Mouse (Mus musculus): Measurements from ENCODE around the gene Pla2g2f. TPM values are rescaled to one million over a fixed set of nuclear protein-coding genes. Genes with fewer than 3 reads are reported as not detected.

Gene Pla2g2f
- polyA plus RNA-seq, 1 experiment from 2014 or later: not detected

DNA sequence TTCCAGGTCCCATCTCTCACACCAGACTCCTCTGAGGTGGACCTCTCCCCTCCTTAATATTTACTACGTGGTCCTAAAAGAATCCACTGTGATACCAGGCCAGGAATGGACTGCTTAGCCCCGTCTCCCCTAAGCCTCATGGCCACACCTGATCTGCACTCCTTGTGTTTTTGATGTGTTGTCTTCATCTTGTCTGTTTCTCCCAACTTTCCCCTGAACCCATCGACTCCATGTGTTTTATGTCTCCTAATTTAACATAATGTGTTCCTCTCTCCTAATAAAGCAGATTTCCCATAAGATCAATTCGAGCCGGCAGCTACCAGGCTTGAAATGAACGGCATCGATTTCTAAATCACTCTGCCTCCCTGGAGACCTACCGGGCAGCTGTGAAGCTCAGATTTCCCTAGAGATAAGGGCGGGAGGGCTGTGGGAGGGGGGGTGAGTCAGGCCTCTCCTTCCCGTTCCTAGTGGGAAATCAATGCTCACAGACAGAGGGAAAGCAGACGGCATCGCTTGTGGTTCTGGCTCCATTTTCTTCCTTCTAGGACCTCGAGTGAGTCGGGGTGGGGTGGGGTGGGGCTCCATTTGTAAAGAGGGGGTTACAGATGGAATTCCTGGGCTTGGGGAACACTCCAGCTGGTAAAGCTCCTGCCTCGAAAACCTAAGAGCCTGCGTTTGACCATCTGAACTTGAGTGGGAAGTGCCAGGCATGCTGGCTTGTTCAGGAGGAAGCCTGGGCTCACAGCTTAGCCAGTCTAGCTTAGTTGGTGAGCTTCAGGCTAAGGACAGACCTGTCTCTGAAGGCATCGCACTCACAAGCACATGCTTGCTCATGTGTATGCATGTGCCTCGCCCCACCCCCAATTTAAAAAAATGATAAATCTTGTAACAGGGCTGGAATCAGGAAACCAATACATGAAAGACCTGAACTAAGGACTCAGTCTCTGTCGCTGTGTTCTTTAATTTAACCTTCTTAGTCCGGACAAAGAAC lies 20.3 kb upstream of the Pla2g2f start:
- Histone ChIP-seq H3K4me1 (ENCODE audit: control insufficient read depth, insufficient read depth, low read length) (peaks cover 6% of the 10 kb centered on the region; the same call in 1 of the 2 replicates), H3K27me3 (ENCODE audit: control insufficient read depth, insufficient read depth, low read length) (no peaks in the 10 kb centered on the region), H3K9me3 (ENCODE audit: control insufficient read depth, low read length) (no peaks in the 10 kb centered on the region), H3K27ac (ENCODE audit: low read depth, low read length) (peak overlapping the region; percentile 85), H3K36me3 (ENCODE audit: control insufficient read depth, insufficient read depth, low read length) (no peaks in the 10 kb centered on the region), H3K4me3 (ENCODE audit: low read depth, low read length) (no peak overlapping the region), H3K4me2 (ENCODE audit: low read depth, low read length) (0 out of 2 replicates have a peak overlapping the region, but pooled peaks have one; percentile 6), H3K9ac (replicated peaks; ENCODE audit: low read depth, low read length) (no peak overlapping the region)
- WGBS: 36% methylated on average over 20 of the region's 20 CpGs
- ATAC-seq (ENCODE audit: low read depth): peak; percentile 70

DNA sequence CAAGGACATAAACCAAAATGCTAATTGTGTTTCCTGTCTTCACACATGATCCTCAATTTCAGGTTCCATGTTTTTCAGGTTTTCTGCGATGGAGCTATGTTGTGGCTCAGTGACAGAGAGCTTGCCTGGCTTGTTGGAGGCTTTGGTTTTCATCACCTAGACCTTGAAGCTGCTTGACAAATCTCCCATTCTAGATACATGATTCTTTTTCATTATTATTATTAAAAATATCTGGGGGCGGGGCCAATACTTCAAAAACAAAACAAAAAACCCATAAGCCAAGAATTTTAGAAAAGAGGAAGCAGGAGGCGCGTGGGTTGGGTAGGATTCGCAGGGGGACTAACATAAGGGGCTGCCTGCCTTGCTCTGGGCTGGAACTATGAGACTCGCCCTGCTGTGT lies 18.0 kb upstream of the Pla2g2f start, which contains the start of gene Pla2g2d:
Gene Pla2g2d (plus strand): TSS at position 301 of the 400 bp plus-strand sequence.
- ATAC-seq (ENCODE audit: low read depth): no peak
- WGBS: 88% methylated on average over 6 of the region's 6 CpGs
- H3K9me3 ChIP-seq (ENCODE audit: control insufficient read depth, low read length): no peaks in the 10 kb centered on the region
- no peaks in the 10 kb centered on the region for H3K27me3 ChIP-seq (ENCODE audit: control insufficient read depth, insufficient read depth, low read length)
- peaks cover 6% of the 10 kb centered on the region; the same call in 1 of the 2 replicates for H3K4me1 ChIP-seq (ENCODE audit: control insufficient read depth, insufficient read depth, low read length)
- no peak within 1 kb of the TSS for H3K4me2 ChIP-seq (ENCODE audit: low read depth, low read length)
- no peak within 1 kb of the TSS for H3K4me3 ChIP-seq (ENCODE audit: low read depth, low read length)
- no peaks in the 10 kb centered on the region for H3K36me3 ChIP-seq (ENCODE audit: control insufficient read depth, insufficient read depth, low read length)
- no peak within 1 kb of the TSS for H3K27ac ChIP-seq (ENCODE audit: low read depth, low read length)
- no peak within 1 kb of the TSS for H3K9ac ChIP-seq (replicated peaks; ENCODE audit: low read depth, low read length)

DNA sequence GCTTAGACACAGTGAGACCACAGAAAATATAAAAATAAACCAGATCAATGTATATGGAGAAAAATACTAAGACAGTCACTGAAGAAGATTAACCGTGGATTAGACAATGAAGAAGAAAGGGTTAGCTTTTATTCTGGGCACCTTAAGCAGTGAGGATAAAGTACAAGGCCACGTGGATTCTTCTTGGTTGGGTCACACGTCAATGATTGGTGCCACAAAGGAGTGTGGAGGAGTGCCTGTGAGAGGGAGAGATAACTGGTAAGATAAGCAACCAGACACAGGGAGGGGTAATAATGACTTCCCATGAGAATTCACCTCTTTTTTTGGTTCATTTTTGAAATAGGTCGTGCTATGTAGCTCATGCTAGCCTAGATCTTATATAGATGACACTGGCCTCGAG lies 15.0 kb upstream of the Pla2g2f start:
- H3K4me1 ChIP-seq (ENCODE audit: control insufficient read depth, insufficient read depth, low read length): no peaks in the 10 kb centered on the region
- no peak overlapping the region for H3K4me2 ChIP-seq (ENCODE audit: low read depth, low read length)
- no peak overlapping the region for H3K9ac ChIP-seq (replicated peaks; ENCODE audit: low read depth, low read length)
- H3K9me3 ChIP-seq (ENCODE audit: control insufficient read depth, low read length): no peaks in the 10 kb centered on the region
- H3K4me3 ChIP-seq (ENCODE audit: low read depth, low read length): no peak overlapping the region
- H3K36me3 ChIP-seq (ENCODE audit: control insufficient read depth, insufficient read depth, low read length): no peaks in the 10 kb centered on the region
- no peak for ATAC-seq (ENCODE audit: low read depth)
- 84% methylated on average over 5 of the region's 5 CpGs for WGBS
- H3K27ac ChIP-seq (ENCODE audit: low read depth, low read length): no peak overlapping the region
- H3K27me3 ChIP-seq (ENCODE audit: control insufficient read depth, insufficient read depth, low read length): no peaks in the 10 kb centered on the region

DNA sequence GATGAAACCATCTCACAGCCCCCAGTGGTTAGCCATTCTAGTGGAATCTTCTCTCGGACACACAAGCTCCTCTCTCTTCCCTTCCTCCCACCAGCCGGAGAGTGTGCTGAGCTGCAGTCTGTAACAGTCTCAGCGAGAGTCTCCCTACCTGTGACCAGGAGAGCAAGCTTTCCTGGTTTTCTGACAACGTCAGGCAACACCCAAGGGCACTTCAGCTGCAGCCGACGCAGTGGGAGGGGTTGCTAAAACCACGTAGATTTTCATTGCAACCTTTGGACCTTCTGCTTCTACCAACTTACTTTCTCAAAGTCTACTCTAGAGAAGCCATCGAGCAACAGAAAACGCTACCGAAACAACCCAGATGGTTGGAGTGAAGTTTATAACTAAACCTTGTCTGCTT lies 14.5 kb upstream of the Pla2g2f start:
- H3K4me3 ChIP-seq (ENCODE audit: low read depth, low read length): no peak overlapping the region
- H3K9ac ChIP-seq (replicated peaks; ENCODE audit: low read depth, low read length): no peak overlapping the region
- no peaks in the 10 kb centered on the region for H3K27me3 ChIP-seq (ENCODE audit: control insufficient read depth, insufficient read depth, low read length)
- WGBS: 89% methylated on average over 10 of the region's 10 CpGs
- no peaks in the 10 kb centered on the region for H3K9me3 ChIP-seq (ENCODE audit: control insufficient read depth, low read length)
- no peaks in the 10 kb centered on the region for H3K4me1 ChIP-seq (ENCODE audit: control insufficient read depth, insufficient read depth, low read length)
- no peak overlapping the region for H3K4me2 ChIP-seq (ENCODE audit: low read depth, low read length)
- no peak for ATAC-seq (ENCODE audit: low read depth)
- no peak overlapping the region for H3K27ac ChIP-seq (ENCODE audit: low read depth, low read length)
- H3K36me3 ChIP-seq (ENCODE audit: control insufficient read depth, insufficient read depth, low read length): no peaks in the 10 kb centered on the region

DNA sequence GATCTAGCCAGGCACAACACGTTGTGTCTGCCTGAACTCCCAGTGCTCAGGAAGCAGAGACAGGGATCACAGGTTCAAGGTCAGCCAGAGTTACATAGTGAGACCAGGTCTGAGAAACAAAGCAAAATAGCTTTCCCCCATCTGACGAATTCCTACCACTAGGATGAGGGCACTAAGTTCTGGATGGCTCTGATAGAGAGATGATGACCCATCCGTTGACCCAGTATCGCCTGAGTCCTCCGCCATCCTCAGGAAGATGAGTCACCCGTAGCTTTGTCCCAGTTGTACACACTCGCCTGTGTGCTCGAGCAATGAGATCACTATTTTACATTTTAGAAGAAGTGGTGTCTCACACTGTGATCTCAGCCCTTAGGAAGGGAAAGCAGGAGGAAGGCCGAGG lies 4.8 kb upstream of the Pla2g2f start:
- ATAC-seq (ENCODE audit: low read depth): no peak
- Histone ChIP-seq H3K27me3 (ENCODE audit: control insufficient read depth, insufficient read depth, low read length) (no peaks in the 10 kb centered on the region), H3K4me2 (ENCODE audit: low read depth, low read length) (no peak overlapping the region), H3K4me3 (ENCODE audit: low read depth, low read length) (no peak overlapping the region), H3K27ac (ENCODE audit: low read depth, low read length) (no peak overlapping the region), H3K4me1 (ENCODE audit: control insufficient read depth, insufficient read depth, low read length) (no peaks in the 10 kb centered on the region), H3K9me3 (ENCODE audit: control insufficient read depth, low read length) (no peaks in the 10 kb centered on the region), H3K9ac (replicated peaks; ENCODE audit: low read depth, low read length) (no peak overlapping the region), H3K36me3 (ENCODE audit: control insufficient read depth, insufficient read depth, low read length) (no peaks in the 10 kb centered on the region)
- WGBS: 83% methylated on average over 9 of the region's 9 CpGs

DNA sequence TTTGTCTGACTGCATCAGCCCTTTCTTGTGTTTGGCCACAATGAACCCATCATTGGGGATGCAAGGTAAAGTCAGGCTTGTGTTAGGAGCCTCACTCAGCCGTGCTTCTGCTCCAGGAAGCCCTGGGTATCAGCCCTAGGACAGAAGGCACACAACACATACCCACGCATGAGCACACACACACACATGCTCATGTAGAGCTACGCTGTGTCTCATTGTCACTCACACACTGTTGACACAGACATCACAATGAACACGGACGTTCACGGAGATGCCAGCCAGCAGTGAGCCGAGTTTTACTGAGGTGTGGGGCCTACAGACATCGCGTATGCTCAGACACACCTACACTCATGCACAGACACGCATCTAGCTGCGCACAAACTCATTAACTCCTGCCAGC lies 1.4 kb downstream of the Pla2g2f start:
- no peaks in the 10 kb centered on the region for H3K36me3 ChIP-seq (ENCODE audit: control insufficient read depth, insufficient read depth, low read length)
- H3K27ac ChIP-seq (ENCODE audit: low read depth, low read length): peak overlapping the region; percentile 52; the same call in 1 of the 2 replicates
- H3K4me1 ChIP-seq (ENCODE audit: control insufficient read depth, insufficient read depth, low read length): peaks cover 3% of the 10 kb centered on the region; the same call in 1 of the 2 replicates
- 68% methylated on average over 11 of the region's 11 CpGs for WGBS
- H3K4me2 ChIP-seq (ENCODE audit: low read depth, low read length): no peak overlapping the region
- no peak overlapping the region for H3K9ac ChIP-seq (replicated peaks; ENCODE audit: low read depth, low read length)
- H3K27me3 ChIP-seq (ENCODE audit: control insufficient read depth, insufficient read depth, low read length): no peaks in the 10 kb centered on the region
- H3K4me3 ChIP-seq (ENCODE audit: low read depth, low read length): no peak overlapping the region
- no peaks in the 10 kb centered on the region for H3K9me3 ChIP-seq (ENCODE audit: control insufficient read depth, low read length)
- ATAC-seq (ENCODE audit: low read depth): peak; percentile 31

DNA sequence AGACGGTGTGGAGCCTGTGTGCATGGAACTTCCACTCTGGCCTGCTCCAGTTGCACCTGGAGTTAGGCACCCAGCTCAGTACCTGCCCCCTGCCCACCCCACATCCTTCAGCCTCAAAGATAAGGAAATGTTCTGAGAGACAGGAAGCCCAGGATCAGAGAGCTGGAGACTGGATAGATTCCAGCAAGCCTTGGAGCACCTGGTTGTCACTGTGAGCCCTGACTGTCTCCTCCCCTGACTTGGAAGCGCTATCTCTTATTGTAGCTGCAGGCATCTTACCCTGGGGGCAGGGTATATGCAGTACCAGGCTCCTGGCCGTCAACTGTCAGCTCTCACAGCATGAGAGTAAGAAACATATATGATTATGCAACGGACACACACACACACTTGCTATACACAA lies 2.0 kb downstream of the Pla2g2f start:
- Histone ChIP-seq H3K27ac (ENCODE audit: low read depth, low read length) (0 out of 2 replicates have a peak overlapping the region, but pooled peaks have one; percentile 52), H3K36me3 (ENCODE audit: control insufficient read depth, insufficient read depth, low read length) (no peaks in the 10 kb centered on the region), H3K4me2 (ENCODE audit: low read depth, low read length) (no peak overlapping the region), H3K9me3 (ENCODE audit: control insufficient read depth, low read length) (no peaks in the 10 kb centered on the region), H3K4me3 (ENCODE audit: low read depth, low read length) (no peak overlapping the region), H3K9ac (replicated peaks; ENCODE audit: low read depth, low read length) (no peak overlapping the region), H3K27me3 (ENCODE audit: control insufficient read depth, insufficient read depth, low read length) (no peaks in the 10 kb centered on the region), H3K4me1 (ENCODE audit: control insufficient read depth, insufficient read depth, low read length) (peaks cover 3% of the 10 kb centered on the region; the same call in 1 of the 2 replicates)
- 67% methylated on average over 4 of the region's 4 CpGs for WGBS
- ATAC-seq (ENCODE audit: low read depth): no peak

DNA sequence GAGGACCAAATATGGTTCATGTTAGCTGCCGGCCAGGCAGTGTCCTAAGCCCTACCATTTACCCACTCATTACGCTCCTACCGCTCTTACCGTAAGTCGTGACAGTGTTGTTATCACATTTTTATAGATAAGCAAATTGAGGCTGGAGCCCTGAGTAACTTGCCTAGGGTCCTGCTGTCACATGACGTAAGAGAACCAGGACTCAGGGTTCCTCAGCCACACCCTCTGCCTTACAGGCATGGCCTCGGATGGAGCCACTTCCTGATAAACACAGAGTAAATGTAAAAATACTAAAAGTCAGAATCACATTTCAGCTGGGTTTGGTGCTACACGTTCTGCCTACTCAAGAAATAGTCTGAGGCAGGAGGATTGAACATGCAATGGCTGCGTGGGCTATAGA lies 3.0 kb downstream of the Pla2g2f start:
- Histone ChIP-seq H3K4me2 (ENCODE audit: low read depth, low read length) (no peak overlapping the region), H3K4me1 (ENCODE audit: control insufficient read depth, insufficient read depth, low read length) (peaks cover 3% of the 10 kb centered on the region; the same call in 1 of the 2 replicates), H3K27me3 (ENCODE audit: control insufficient read depth, insufficient read depth, low read length) (no peaks in the 10 kb centered on the region), H3K9ac (replicated peaks; ENCODE audit: low read depth, low read length) (no peak overlapping the region), H3K9me3 (ENCODE audit: control insufficient read depth, low read length) (no peaks in the 10 kb centered on the region), H3K36me3 (ENCODE audit: control insufficient read depth, insufficient read depth, low read length) (no peaks in the 10 kb centered on the region), H3K4me3 (ENCODE audit: low read depth, low read length) (no peak overlapping the region), H3K27ac (ENCODE audit: low read depth, low read length) (no peak overlapping the region)
- ATAC-seq (ENCODE audit: low read depth): no peak
- WGBS: 91% methylated on average over 9 of the region's 9 CpGs

DNA sequence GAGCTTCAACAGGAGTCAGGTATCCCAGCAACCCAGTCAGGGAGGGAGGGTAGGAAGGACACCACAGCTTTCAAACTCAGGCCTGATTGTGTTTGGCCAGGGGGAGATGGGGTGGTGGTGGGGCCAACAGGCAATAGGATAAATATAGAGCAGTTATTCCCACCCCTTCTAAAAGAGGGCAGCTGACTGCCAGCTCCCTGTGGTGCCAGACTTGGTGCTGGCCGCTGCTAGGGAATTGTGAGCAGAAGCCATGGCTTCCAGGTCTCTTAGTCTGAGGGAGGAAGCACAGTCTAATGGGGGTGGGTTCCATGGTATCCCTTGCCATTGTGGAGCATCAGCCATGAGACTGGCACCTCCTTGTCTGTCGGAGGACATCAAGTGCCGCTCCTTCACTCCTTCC lies 3.8 kb downstream of the Pla2g2f start:
- H3K9ac ChIP-seq (replicated peaks; ENCODE audit: low read depth, low read length): no peak overlapping the region
- no peak overlapping the region for H3K4me2 ChIP-seq (ENCODE audit: low read depth, low read length)
- H3K27me3 ChIP-seq (ENCODE audit: control insufficient read depth, insufficient read depth, low read length): no peaks in the 10 kb centered on the region
- H3K4me1 ChIP-seq (ENCODE audit: control insufficient read depth, insufficient read depth, low read length): peaks cover 3% of the 10 kb centered on the region; the same call in 1 of the 2 replicates
- no peak for ATAC-seq (ENCODE audit: low read depth)
- WGBS: 91% methylated on average over 3 of the region's 3 CpGs
- H3K9me3 ChIP-seq (ENCODE audit: control insufficient read depth, low read length): no peaks in the 10 kb centered on the region
- H3K27ac ChIP-seq (ENCODE audit: low read depth, low read length): no peak overlapping the region
- H3K36me3 ChIP-seq (ENCODE audit: control insufficient read depth, insufficient read depth, low read length): no peaks in the 10 kb centered on the region
- no peak overlapping the region for H3K4me3 ChIP-seq (ENCODE audit: low read depth, low read length)
